Mouse (Mus musculus) CH12.LX (cell line): Measurements from ENCODE around the gene Coq8b.
A peak's percentile ranks its signal among the peaks of the same experiment; 100 is the strongest.

ENCODE experiments used
- CTCF ChIP-seq, 2 experiments: IDR thresholded peaks in 1 of 2; conservative IDR thresholded peaks in 1 of 2; 2 replicates each; pipeline ENCODE4 v1.5.1; 2011 to 2012; ENCODE audit warnings: low read depth in 2 of 2, low read length in 2 of 2, improper control_type of control experiment in 1 of 2, inconsistent platforms in 1 of 2, mild to moderate bottlenecking in 1 of 2, moderate library complexity in 1 of 2
- ELF1 ChIP-seq: IDR thresholded peaks from 2 replicates; pipeline ENCODE4 v1.6.1; 2014; ENCODE audit warnings: low read depth, mild to moderate bottlenecking, inconsistent platforms, low read length, improper control_type of control experiment
- EP300 ChIP-seq: IDR thresholded peaks from 2 replicates; pipeline ENCODE4 v1.6.1; 2011; ENCODE audit warnings: low read length, improper control_type of control experiment
- GABPA ChIP-seq: IDR thresholded peaks from 2 replicates; pipeline ENCODE4 v1.6.1; 2012; ENCODE audit warnings: low read depth, low read length, improper control_type of control experiment, inconsistent platforms; ENCODE audit not compliant: insufficient replicate concordance
- MAX ChIP-seq: IDR thresholded peaks from 2 replicates; pipeline ENCODE4 v1.6.1; 2011; ENCODE audit warnings: low read length, improper control_type of control experiment
- NELFE ChIP-seq: IDR thresholded peaks from 2 replicates; pipeline ENCODE4 v1.6.1; 2011; ENCODE audit warnings: low read depth, low read length, improper control_type of control experiment
- POLR2A ChIP-seq: IDR thresholded peaks from 2 replicates; pipeline ENCODE4 v1.6.1; 2011; ENCODE audit warnings: low read depth, mild to moderate bottlenecking, improper control_type of control experiment, low read length
- RAD21 ChIP-seq: IDR thresholded peaks from 2 replicates; pipeline ENCODE4 v1.6.1; 2011; ENCODE audit warnings: low read depth, mild to moderate bottlenecking, low read length, improper control_type of control experiment, moderate library complexity
- USF1 ChIP-seq: IDR thresholded peaks from 2 replicates; pipeline ENCODE4 v1.6.1; 2014; ENCODE audit warnings: low read depth, mild to moderate bottlenecking, inconsistent platforms, low read length, improper control_type of control experiment
- ZMIZ1 ChIP-seq: IDR thresholded peaks from 2 replicates; pipeline ENCODE4 v1.6.1; 2012; ENCODE audit warnings: low read depth, mild to moderate bottlenecking, inconsistent platforms, low read length, improper control_type of control experiment

DNA sequence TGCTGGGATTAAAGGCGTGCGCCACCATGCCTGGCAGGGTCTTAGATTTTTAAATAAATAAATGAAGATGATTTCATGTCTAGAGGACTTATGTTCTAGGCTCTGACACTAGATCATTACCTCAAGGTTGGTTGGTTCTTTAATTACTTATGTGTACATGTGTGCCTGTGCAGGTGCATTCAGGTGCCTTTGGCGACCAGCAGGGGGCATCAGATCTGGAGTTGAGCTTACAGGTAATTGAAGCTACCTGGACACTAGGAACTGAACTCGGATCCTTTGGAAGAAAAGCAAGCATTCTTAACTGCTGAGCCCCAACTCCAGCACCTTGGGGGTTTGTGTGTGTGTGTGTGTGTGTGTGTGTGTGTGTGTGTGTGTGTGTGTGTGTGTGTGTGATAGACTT lies 2.0 kb upstream of the Coq8b start:
- no peak for TF ChIP-seq ELF1
- no peak for TF ChIP-seq POLR2A
- peak; percentile 33 to 57; a peak in 3 of 4 replicates for TF ChIP-seq CTCF (conservative IDR thresholded peaks at IDR 0.05 in 1 of 2, IDR thresholded peaks at IDR 0.05 in 1 of 2; ENCODE audit: low read depth in 2 of 2, low read length in 2 of 2)
- TF ChIP-seq ZMIZ1: no peak
- no peak for TF ChIP-seq NELFE
- TF ChIP-seq RAD21: no peak
- no peak for TF ChIP-seq GABPA
- TF ChIP-seq MAX: no peak
- TF ChIP-seq EP300: no peak
- TF ChIP-seq USF1: no peak
